Mouse (Mus musculus) retina, adult 2 months (tissue): Measurements from ENCODE around the gene Dtnb.
A peak's percentile ranks its signal among the peaks of the same experiment; 100 is the strongest.
"Not testable (repeated sequence)": the region's sequence is repeated elsewhere in the genome, so short reads cannot be mapped to it uniquely, and the experiment has no call there.

Experiments used
- DNase-seq: peaks from one replicate; pipeline ENCODE4 v3.0.0-alpha.2; 2012; ENCODE audit warnings: low read depth, low spot score

Dtnb gene

DNA sequence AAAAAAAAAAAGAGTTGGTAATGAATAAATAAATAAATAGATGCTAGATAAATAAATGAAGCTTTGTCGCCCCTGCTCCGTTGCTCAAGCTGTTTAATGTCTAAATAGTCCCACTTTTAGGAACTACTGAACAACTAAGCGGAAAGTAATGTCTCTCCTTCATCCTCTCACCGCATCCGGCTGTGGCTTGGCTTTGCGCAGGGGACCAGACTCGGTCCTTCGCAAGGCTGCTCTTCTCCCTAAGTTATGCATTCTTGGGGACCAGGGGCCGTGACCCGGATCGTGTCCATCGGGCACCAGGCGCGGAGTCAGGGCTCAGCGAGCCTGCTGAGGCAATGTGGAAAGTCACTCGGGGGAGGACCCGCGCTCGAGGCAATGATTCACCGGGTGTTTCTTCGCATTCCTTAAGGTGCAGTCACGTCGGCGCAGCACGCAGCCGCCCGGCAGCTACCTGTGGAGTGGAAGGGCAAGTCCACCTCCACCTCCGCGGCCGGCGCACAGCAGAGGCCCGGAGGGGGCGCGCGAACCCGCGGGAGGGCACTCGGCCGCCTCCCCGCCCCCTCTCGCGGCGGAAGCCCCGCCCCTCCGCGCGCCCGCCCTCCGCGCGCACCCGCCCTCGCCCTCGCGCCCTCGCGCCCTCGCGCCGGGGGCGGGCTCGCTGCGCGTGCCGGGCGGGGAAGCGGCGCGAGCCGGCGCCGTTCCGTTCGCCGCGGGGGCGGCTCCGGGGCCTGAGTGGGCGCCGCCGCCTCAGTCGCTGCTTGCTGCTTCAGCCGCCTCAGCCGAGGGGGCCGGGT lies at the start of gene Dtnb:
Dtnb (plus strand) TSS at position 595 of the 794 bp plus-strand sequence.
- peak; percentile 65 for DNase-seq

DNA sequence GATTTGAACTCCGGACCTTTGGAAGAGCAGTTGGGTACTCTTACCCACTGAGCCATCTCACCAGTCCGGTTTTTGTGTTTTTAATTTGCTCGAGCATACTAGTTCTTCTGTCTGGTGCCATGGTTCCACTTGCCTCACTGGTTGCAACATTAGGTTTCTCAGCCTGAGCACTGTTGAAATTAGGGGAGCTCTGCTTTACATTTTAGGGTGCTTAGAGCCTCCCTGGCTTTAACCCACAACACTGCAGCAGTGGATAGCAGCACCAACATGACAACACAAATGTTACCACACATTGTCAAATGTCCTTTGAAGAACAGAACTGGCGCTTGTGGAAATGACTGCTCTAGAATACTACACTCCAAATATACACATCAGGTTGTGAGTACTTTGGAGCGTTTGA lies 46.6 kb upstream of the Dtnb start:
- no peak for DNase-seq

DNA sequence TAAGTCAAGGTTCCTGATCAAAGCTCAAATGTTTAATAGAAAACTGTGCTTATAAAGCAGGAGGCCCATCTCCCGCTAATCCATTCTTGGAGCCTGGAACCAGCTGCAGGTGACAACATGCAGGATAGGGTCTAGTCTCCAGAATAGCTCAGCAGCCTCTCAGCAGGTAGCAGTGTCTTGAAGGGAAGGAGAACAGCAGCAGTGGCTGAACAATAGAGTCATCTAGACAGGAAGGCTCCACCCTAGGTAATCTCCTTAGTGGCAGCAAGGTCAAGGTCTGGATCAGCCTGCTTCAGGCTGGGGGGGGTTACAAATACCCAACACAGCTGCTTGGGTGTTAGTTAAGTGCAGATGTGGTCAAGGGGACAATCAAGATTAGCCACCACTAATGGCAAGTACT lies 36.7 kb upstream of the Dtnb start:
- DNase-seq = not testable (repeated sequence)

DNA sequence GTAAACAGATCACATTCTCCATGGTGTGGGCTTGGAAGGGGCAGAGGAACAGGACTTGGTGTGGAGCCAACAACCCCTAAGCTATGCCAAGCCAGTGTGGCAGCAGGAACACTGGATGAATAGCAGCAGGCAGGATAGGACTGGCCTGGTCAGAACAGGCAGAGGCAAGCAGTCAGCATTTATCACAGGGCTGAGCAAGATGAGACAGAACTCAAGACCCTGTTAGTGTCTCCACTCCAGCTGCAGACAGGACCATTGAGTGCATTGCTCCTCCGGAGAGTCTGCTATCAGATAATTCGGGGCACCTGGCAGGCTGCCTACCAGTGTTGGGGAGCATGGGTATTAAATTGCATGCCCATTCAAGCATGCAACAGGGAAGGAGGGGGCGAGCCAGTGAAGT lies 34.6 kb upstream of the Dtnb start:
- no peak for DNase-seq

DNA sequence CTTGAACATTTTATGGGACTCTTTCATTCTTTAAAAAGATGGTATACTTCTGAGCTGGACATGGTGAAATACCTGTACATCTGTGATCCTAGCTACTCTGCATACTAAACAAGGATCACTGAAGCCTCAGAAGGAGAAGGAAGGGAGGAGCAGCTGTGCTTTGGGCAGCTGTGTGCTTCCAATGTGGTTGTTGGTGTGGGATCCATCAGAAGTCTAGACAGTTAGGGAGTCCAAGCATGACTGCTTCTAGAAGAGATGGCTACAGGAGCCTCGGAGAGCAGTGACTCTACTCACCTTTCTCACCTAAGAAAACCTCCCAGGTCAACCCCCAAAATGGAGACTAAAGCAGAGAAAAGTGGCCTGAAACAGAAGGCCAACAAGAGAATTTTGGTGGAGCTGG lies 34.1 kb upstream of the Dtnb start:
- no peak for DNase-seq

DNA sequence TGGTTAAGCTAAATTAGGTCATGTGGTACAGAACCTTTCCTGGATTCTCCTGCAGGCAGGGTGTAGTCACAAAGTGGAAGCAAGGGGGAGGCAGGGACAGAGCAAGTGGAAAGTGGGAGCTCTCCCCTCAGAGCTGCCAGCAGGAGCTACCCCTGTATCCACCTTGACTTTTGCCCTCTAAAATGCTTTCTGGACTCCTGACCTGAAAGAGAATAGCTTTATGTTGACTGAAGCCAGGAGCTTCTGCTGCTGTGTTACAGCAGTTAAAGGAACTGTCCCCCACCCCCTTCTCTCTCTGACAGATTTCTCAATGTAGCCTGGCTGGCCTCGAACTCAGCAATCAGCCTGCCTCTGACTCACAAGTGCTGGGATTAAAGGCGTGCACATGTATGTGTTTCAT lies 32.6 kb upstream of the Dtnb start:
- DNase-seq = no peak

DNA sequence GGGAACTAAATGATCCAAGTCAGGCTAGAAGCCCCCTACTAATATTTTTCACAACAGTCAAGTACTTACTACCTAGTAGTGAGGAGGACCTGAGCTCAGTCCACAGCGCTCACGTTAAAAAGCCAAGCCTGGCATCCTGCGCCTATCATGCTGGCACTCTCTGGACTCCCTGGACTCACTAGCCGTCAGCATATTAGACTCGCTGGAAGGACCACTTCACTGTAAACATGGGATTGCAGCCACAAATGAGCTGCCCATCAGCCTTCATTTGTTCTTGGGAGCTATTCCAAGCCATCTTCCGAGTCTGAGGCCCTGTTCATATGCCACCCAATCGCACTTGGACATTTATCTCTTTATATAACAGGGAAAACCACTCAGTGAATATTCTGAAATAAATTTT lies 31.3 kb upstream of the Dtnb start:
- no peak for DNase-seq

DNA sequence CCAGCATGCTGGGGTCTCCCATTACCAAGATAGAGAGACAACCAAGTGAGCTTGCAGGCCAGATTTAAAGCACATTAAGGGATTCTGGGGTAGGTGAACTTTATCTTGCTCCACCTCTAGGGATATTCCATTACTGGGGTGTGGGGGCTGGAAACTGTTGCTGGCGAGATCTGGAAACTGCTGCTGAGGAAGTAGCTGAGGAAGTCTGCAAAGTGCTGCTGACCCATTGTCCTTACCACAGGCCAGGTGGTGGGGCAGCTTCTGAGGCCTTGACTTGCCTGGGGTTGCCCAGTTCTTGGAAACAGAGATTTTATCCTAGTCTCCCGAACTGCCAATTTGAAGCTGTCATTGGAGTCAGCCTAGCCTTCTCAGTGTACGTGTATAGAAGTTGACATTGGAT lies 26.7 kb upstream of the Dtnb start:
- no peak for DNase-seq

DNA sequence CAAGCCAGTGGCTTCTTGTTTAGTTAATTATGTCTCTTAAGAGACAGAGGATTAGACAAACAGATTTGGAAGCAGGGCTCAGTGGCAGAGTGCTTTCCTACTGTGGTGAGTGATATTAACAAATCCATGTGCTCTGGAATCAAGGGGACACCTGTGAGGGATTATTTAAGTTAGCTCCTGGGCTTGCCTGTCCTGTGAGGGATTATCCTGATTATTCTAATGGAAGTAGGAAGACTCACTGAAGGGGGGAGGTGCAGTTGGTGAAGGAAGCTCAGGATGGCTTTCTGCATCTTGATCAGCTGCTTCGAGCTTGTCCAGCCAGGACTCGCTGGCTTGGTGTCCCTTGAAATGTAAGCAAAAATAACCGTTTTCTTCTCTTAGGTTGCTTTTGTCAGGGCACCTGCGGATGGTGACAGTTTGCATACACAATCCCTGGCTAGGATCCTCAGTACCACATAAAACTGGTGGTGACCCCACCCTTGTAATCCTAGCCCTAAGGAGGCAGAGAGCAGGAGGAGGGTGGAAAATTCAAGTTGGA lies 26.0 kb upstream of the Dtnb start:
- DNase-seq = peak; percentile 39

DNA sequence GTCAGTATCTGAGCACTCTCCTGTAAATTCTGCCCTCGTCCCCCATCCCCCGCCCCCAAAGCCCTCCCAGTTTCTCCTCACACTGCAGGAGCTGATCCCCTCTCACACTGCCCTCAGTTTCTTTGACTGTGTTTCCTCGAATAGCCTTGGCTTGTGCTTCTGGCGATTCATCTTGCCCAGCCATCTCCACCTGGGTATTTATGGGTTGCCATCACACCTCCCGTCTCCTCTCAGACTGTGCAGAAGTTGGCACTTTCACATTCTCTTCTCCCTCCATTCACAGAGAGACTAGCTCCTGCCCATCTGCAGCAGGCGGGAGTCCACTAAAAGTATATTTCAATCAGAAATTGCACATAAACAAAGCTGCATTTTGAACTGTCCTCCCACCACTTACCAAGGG lies 25.4 kb upstream of the Dtnb start:
- DNase-seq = no peak

DNA sequence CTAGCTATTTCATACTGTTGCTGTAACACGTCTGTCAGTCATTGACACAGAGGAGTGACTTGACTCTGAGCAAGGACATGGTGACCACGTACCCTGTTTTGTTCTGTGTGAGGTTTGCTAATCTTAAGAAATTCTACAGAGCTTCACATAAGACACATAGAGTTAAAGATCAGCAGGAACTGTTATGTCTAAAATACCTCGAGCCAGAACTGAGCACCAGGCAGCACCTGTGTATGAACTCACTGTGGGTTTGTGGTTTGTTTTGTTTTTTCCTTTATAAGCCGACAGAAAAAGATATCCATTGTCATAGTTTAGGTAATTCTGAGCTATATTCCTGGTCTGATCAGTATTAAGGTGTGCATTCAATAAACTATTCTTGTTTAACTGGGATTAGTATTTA lies 24.7 kb upstream of the Dtnb start:
- no peak for DNase-seq

DNA sequence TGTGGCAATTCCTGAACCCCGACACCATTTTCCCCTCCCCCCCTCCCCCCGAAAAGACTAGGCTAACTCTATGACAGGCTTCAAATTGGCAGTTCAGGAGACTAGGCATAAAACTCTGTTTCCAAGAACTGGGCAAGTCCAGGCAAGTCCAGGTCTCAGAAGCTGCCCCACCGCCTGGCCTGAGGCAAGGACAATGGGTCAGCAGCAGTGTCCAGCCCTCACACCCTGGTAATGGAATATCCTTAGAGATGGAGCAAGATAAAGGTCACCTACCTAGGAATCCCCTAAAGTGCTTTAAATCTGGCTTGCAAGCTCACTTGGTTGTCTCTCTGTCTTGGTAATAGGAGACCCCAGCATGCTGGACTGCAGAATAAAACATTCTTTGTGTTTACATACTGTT lies 24.3 kb upstream of the Dtnb start:
- no peak for DNase-seq

DNA sequence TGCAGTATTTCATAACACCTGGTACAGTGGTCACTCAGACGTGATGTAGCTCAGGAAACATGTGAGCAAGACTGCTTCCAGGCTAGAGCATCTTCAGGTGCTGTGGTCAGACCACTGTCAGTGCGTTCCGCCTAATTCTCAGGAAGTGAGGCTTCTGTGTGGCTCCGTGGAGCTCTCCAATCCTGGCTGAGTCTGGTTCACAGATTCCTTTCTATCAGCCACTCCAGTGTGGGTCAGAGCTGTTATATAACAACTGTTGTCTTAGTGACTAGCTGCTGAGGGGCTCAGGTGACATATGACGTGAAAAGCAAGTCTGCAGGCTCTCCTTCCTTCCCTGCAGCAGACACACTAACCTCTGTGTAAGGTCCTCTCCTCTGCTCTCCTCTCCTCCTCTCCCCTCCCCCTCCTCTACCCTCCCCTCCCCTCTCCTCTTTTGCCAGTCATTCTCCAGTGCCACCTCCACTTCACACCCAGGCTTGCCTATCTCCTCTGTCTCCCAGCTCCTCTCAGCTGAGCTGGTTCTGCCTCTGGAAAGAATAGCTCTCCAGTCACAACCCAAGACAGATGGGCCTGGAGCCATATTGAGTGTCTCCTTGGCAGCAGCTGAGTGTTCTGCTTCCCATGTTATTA lies 23.5 kb upstream of the Dtnb start:
- DNase-seq = no peak

DNA sequence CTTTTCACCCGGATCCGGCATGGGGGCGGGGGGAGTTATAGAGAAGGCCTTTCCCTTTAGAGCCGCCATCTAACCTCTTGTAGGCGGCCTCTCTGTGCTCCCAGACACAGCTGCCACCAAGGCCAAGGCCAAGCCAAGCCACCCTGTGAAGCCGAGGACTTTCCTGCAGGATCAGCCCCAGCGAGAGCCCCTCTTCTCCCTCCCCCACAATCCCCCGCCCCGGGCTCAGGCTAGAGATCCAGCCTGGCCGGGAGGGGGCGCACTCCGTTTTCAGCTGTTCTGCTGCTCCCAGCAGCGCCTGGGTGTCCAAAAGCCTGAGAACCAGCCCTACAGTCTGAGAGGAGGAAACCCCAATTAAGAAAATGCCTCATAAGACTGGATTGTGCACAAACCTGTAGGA lies 21.9 kb upstream of the Dtnb start:
- DNase-seq = no peak

DNA sequence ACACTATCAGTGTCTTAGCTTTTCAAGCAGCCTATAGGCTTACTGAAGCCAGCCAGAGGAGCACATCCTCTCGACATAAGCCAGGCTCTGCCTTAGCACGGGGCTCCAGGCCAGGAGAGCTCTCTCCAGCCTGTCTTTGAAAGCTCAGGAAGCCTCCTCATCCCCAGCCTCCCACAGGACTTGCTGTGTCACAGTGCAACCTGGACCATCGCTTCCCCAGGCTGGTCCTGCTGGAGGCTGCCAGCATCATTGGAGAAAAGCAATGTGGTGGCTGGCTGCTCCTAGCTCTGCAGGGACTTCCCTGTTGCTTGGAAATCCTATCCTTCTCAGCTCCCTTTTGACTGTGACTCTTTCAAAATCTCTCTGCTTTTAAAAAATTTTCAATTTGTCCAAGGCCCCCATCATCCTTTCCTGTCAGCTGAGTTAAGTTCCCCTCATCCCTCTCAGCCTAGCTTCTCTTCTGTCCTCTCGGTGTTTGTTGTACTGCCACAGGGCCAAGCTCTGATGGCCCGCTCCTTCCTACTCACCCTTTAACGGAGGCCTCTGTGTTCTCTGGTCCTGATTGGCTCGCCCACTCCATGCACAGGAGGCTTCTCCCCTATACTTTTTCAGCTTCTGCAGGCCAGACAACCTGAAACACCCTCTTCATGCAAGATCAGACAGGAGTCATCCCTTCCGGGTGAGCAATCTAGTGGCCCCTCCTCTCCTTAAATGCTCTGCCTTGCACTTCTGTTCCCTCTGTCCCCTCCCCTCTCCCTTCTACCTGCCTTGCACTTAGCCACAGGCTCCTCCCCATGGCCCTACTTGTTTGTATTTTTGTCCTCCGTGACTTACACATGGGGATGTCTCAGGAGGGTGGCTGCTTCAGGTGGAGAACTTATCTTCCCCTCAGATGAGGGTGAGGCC lies 14.5 kb upstream of the Dtnb start:
- DNase-seq = no peak

DNA sequence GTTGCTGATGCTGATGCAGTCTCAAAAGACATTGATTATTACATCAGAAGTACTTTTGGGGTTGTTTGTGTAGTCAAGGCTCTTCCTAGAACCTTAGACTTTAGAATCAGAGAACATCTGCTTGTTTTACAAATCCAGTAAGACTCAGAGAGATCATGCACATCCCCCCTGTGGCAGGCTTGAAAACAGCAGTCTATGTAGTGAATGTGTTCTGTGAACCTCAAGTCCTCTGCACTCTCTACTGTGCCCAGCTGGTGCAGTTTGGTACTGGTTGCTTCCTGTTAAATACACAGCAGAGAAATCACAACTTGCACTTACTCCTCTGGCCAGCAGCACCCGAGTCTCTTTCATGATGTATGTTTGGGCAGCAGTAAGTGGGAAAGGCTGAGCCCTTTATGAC lies 11.6 kb upstream of the Dtnb start:
- DNase-seq = no peak

DNA sequence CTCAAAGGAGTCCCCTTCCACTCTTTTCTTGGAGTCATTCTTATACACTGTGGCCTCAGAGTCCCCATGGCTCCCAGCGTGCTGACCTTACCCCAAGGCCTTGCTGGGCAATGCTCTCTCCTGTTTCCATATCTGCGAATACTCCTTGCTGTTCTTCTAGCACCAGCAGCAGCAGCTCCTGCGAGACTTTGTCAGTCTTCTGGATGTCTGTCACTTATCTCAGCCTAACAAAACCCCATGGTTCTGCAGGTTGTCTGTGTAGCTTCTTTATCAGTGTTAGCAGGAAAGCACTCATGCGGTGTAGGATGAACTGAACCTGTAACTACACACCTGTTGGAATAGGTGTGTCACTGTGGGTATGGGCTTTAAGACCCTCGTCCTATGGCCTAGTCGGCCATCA lies 11.1 kb upstream of the Dtnb start:
- DNase-seq = no peak

DNA sequence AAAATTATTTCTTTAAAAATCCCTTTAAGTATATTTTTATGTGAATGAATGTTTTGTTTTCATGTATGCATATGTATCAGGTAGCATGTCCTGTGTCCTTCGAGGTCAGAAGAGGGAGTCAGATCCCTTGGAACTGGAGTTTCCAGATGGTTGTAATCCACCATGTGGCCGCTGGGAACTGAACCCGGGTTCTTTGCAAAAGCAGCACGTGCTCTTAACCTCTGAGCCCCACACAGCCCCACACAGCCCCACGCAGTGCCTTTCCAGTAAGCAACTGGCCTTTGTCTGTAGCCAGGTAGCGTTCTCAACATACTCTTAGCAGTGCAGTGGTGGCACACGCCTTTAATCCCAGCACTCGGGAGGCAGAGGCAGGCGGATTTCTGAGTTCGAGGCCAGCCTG lies 9.4 kb upstream of the Dtnb start:
- no peak for DNase-seq

DNA sequence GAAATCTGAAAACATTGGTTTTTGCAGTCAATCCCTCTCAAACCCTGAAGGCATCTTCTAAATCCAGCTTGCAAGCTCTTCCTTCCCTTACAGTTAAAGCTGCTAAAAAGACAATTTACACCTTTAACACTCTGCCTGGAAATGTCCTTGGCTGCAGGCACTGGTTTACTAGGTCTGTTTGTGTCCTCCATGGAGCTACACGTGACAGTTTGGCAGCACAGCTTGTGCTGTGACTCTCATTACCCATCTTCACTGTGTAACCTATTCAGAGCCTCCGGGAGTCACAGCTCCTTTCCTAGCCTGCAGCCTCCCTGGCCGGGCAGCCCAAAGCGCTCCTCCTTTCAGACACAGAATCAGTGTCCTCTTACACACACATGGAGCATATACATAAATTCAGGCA lies 8.5 kb upstream of the Dtnb start:
- DNase-seq = no peak

DNA sequence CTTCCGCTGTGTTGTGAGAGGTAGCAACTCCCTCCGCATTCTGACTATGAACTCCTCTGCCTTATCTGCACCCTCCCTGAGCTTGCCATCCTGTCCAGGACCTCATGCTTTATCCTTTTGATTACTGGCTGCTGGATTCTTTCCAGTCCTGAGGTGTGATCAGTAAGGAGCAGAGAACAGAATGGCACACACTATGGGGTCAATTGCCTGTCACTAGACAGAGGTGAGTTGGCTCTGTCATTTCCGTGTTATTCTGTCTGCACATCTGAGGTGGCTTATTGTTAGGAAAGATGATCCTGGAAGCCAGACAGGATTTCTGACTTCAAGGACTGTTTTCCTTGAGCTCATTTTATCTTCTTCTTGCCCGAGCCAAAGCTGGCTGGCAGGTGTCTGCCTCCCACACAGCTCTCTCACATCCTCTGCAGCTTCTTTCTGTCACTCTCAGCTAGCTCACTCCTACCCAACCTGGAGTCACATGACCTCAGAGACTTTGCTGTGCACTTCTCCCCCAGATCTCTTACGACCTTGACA lies 3.7 kb upstream of the Dtnb start:
- no peak for DNase-seq

DNA sequence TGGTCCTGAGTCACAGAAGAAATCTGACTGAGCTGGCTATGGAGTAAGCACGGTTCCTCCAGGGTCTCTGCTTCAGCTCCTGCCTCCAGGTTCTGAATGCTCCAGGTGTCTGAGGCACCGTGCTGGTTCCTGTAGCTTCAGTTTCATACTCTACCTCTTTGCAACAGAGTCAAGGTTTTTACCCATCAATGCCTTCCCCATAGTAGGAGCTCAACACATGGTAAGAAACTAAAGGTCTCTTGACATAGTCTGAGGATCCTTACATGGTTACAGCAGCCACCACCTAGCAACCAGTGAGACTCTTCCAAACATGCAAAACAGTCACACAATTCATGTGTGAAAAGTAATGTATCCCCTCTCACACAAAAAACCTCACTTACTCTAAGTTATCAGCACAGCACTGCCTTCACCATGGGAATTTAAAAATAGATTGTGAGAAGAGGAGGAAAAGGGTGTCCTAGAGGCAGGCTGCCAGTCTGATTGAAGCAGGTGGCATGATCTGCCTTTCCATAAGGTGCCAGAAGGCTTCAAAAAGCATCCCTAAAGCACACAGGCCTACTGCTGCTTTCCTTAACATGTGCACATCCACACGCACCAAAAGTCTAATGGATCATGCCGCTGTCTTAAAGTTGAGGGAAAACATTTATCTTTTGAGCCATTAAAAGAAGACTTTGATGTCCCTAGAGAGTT lies 1.3 kb upstream of the Dtnb start:
- DNase-seq = no peak
